Mouse (Mus musculus): Measurements from ENCODE around the gene Gmppa. TPM values are rescaled to one million over a fixed set of nuclear protein-coding genes. Genes with fewer than 3 reads are reported as not detected.

Gmppa gene
- polyA plus RNA-seq, 1 experiment from 2014 or later, result 84.5 TPM

DNA sequence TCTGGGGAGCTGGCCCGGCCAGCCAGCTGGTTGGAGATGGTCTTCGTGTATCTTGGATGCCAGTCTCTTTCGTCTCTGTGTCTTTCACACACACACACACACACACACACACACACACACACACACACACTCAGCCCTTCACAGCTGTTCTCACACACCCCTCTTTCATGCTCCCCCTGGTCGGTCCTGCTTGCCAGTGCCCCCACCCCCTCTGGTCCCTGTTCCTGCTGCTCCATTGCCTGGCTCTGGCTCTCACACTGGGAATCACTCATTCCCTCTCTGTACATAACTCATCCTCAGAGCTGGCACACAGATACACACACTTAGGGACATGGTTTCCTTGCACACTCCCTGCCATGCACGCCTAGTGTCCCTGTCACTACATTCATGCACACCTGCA is 16.2 kb downstream of the Gmppa start:
- Histone ChIP-seq H3K9ac (replicated peaks; ENCODE audit: low read depth, low read length) (no peak overlapping the region), H3K4me3 (ENCODE audit: low read depth, low read length) (no peak overlapping the region), H3K4me2 (replicated peaks; ENCODE audit: low read depth, low read length) (no peak overlapping the region), H3K27me3 (ENCODE audit: control insufficient read depth, insufficient read depth, low read length) (peaks cover 30% of the 10 kb centered on the region), H3K36me3 (ENCODE audit: control insufficient read depth, insufficient read depth, low read length) (no peaks in the 10 kb centered on the region), H3K9me3 (ENCODE audit: control insufficient read depth, low read depth, low read length) (no peaks in the 10 kb centered on the region), H3K4me1 (ENCODE audit: control insufficient read depth, insufficient read depth, low read length) (peaks cover 35% of the 10 kb centered on the region), H3K27ac (ENCODE audit: low read length) (no peak overlapping the region)
- 70% methylated on average over 5 of the region's 5 CpGs for WGBS
- ATAC-seq (ENCODE audit: insufficient number of reproducible peaks, insufficient read depth, low FRiP score, low read depth), result no peak

DNA sequence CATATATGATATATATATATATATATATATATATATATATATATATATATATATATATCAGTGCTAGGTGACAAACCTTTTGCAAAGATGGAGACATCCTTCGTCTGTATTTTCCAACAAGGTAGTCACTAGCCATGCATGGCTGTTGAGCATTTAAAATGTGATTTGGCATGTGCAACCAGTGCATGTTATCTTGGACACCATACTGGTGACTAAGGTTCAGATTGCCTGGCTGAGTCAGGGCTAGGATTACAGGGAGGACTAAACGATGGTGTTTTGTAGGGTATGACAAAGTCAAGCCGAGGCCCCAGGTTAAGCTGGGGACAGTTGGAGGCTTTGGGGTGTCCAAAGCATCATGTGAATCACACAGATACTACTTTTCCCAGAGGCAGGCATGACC is 19.7 kb downstream of the Gmppa start:
- Histone ChIP-seq H3K9me3 (ENCODE audit: control insufficient read depth, low read depth, low read length) (no peaks in the 10 kb centered on the region), H3K4me2 (replicated peaks; ENCODE audit: low read depth, low read length) (no peak overlapping the region), H3K27ac (ENCODE audit: low read length) (no peak overlapping the region), H3K36me3 (ENCODE audit: control insufficient read depth, insufficient read depth, low read length) (no peaks in the 10 kb centered on the region), H3K4me3 (ENCODE audit: low read depth, low read length) (no peak overlapping the region), H3K9ac (replicated peaks; ENCODE audit: low read depth, low read length) (no peak overlapping the region), H3K4me1 (ENCODE audit: control insufficient read depth, insufficient read depth, low read length) (peaks cover 26% of the 10 kb centered on the region), H3K27me3 (ENCODE audit: control insufficient read depth, insufficient read depth, low read length) (peaks cover 14% of the 10 kb centered on the region)
- WGBS, result 68% methylated on average over 3 of the region's 3 CpGs
- no peak for ATAC-seq (ENCODE audit: insufficient number of reproducible peaks, insufficient read depth, low FRiP score, low read depth)

GRCm38 (mm10) chr1:75455948-75456347 is 20.2 kb downstream of the Gmppa start:
- 34% methylated on average over 5 of the region's 5 CpGs for WGBS

DNA sequence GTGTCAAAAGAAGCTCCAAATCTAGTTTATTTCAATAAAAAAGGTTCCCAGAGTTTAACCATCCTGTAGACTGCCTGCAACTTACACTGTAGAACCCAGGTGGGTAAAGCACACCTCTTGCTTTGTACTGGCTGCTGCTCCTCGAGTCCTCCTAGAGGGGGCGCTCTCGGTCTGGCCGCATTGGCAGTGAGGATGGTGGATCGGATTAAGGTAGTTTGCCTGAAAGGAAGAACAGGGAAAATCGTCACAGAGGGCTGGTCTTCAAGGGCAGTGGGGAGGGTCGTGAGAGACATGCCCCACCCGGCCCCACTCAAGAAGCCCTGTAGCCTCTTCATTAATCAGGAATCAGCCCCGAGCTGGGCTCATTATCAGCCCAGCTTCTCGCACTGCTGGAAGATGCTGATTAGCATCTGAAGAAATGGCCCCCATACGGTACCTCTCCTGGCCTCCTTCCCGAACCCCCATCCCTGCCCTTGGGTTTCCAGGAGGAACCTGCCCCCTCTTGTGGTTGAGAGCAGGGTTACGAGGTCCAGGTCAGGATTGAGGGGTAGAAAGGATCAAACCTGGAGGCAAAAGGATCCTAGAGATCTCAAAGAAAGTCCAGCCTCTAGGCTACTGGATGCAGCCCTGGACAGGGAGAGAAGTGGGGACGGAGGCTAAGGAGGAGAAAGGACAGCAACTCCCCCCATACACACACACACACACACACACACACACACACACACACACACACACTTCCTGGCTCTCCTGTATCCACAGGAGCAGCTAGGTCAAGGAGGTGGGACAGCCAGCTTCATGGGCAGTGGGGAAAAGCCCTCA is 21.2 kb downstream of the Gmppa start:
- peaks cover 17% of the 10 kb centered on the region for H3K4me1 ChIP-seq (ENCODE audit: control insufficient read depth, insufficient read depth, low read length)
- no peak for ATAC-seq (ENCODE audit: insufficient number of reproducible peaks, insufficient read depth, low FRiP score, low read depth)
- no peak overlapping the region for H3K27ac ChIP-seq (ENCODE audit: low read length)
- no peak overlapping the region for H3K4me2 ChIP-seq (replicated peaks; ENCODE audit: low read depth, low read length)
- H3K4me3 ChIP-seq (ENCODE audit: low read depth, low read length), result no peak overlapping the region
- WGBS, result 16% methylated on average over 14 of the region's 14 CpGs
- 0 out of 2 replicates have a peak, but pooled peaks cover 2% of the 10 kb centered on the region for H3K27me3 ChIP-seq (ENCODE audit: control insufficient read depth, insufficient read depth, low read length)
- H3K36me3 ChIP-seq (ENCODE audit: control insufficient read depth, insufficient read depth, low read length), result no peaks in the 10 kb centered on the region
- no peak overlapping the region for H3K9ac ChIP-seq (replicated peaks; ENCODE audit: low read depth, low read length)
- H3K9me3 ChIP-seq (ENCODE audit: control insufficient read depth, low read depth, low read length), result no peaks in the 10 kb centered on the region

More at GRCm38 (mm10) chr1:75455948-75456347, 20.2 kb downstream of the Gmppa start:
- no peak overlapping the region for H3K4me3 ChIP-seq (ENCODE audit: low read depth, low read length)
- no peak overlapping the region for H3K9ac ChIP-seq (replicated peaks; ENCODE audit: low read depth, low read length)
- ATAC-seq (ENCODE audit: insufficient number of reproducible peaks, insufficient read depth, low FRiP score, low read depth), result no peak
- H3K9me3 ChIP-seq (ENCODE audit: control insufficient read depth, low read depth, low read length), result no peaks in the 10 kb centered on the region
- H3K4me1 ChIP-seq (ENCODE audit: control insufficient read depth, insufficient read depth, low read length), result peaks cover 21% of the 10 kb centered on the region
- H3K27me3 ChIP-seq (ENCODE audit: control insufficient read depth, insufficient read depth, low read length), result peaks cover 9% of the 10 kb centered on the region
- no peak overlapping the region for H3K27ac ChIP-seq (ENCODE audit: low read length)
- no peak overlapping the region for H3K4me2 ChIP-seq (replicated peaks; ENCODE audit: low read depth, low read length)
- H3K36me3 ChIP-seq (ENCODE audit: control insufficient read depth, insufficient read depth, low read length), result no peaks in the 10 kb centered on the region

DNA sequence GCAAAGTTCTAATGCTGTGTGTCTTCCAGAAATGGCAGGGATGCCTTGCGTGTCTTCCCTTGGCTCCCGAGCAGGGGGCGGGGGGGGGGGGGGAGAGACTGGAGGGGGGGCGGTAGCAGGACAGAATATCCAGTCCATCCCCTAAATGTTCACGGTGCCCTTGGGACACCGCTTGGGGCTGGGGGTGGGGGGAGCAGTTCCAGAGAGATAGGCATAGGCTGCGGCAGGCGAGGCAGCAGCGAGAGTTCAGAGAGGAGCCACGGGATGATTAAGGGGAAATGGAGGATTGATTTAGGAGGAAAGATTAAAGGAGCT is 21.9 kb downstream of the Gmppa start:
- Histone ChIP-seq H3K4me1 (ENCODE audit: control insufficient read depth, insufficient read depth, low read length) (peaks cover 17% of the 10 kb centered on the region), H3K36me3 (ENCODE audit: control insufficient read depth, insufficient read depth, low read length) (no peaks in the 10 kb centered on the region), H3K4me2 (replicated peaks; ENCODE audit: low read depth, low read length) (no peak overlapping the region; the same call in 1 of the 2 replicates), H3K9me3 (ENCODE audit: control insufficient read depth, low read depth, low read length) (no peaks in the 10 kb centered on the region), H3K9ac (replicated peaks; ENCODE audit: low read depth, low read length) (no peak overlapping the region), H3K27ac (ENCODE audit: low read length) (no peak overlapping the region), H3K27me3 (ENCODE audit: control insufficient read depth, insufficient read depth, low read length) (0 out of 2 replicates have a peak, but pooled peaks cover 2% of the 10 kb centered on the region), H3K4me3 (ENCODE audit: low read depth, low read length) (no peak overlapping the region)
- 10% methylated on average over 9 of the region's 10 CpGs for whole genome bisulfite sequencing
- peak; percentile 4; the same call in 1 of the 2 replicates for ATAC-seq (ENCODE audit: insufficient number of reproducible peaks, insufficient read depth, low FRiP score, low read depth)

- H3K4me1 ChIP-seq (ENCODE audit: control insufficient read depth, insufficient read depth, low read length), result peaks cover 17% of the 10 kb centered on the region
- 0 out of 2 replicates have a peak, but pooled peaks cover 2% of the 10 kb centered on the region for H3K27me3 ChIP-seq (ENCODE audit: control insufficient read depth, insufficient read depth, low read length)
- peak overlapping the region; percentile 46; the same call in 1 of the 2 replicates for H3K27ac ChIP-seq (ENCODE audit: low read length)
- peak; percentile 73 for ATAC-seq (ENCODE audit: insufficient number of reproducible peaks, insufficient read depth, low FRiP score, low read depth)
- H3K4me3 ChIP-seq (ENCODE audit: low read depth, low read length), result peak overlapping the region; percentile 30
- H3K4me2 ChIP-seq (replicated peaks; ENCODE audit: low read depth, low read length), result peak overlapping the region; percentile 59
- 2% methylated on average over 42 of the region's 42 CpGs for WGBS
- no peaks in the 10 kb centered on the region for H3K9me3 ChIP-seq (ENCODE audit: control insufficient read depth, low read depth, low read length)
- H3K9ac ChIP-seq (replicated peaks; ENCODE audit: low read depth, low read length), result no peak overlapping the region; the same call in 1 of the 2 replicates
- H3K36me3 ChIP-seq (ENCODE audit: control insufficient read depth, insufficient read depth, low read length), result no peaks in the 10 kb centered on the region
Measured at GRCm38 (mm10) chr1:75458025-75458788, 22.5 kb downstream of the Gmppa start.

- 12% methylated on average over 23 of the region's 23 CpGs for WGBS
- Histone ChIP-seq H3K9me3 (ENCODE audit: control insufficient read depth, low read depth, low read length) (no peaks in the 10 kb centered on the region), H3K9ac (replicated peaks; ENCODE audit: low read depth, low read length) (no peak overlapping the region; the same call in 1 of the 2 replicates), H3K4me2 (replicated peaks; ENCODE audit: low read depth, low read length) (peak overlapping the region; percentile 59), H3K4me1 (ENCODE audit: control insufficient read depth, insufficient read depth, low read length) (peaks cover 17% of the 10 kb centered on the region), H3K27me3 (ENCODE audit: control insufficient read depth, insufficient read depth, low read length) (no peaks in the 10 kb centered on the region), H3K36me3 (ENCODE audit: control insufficient read depth, insufficient read depth, low read length) (no peaks in the 10 kb centered on the region), H3K27ac (ENCODE audit: low read length) (peak overlapping the region; percentile 46; the same call in 1 of the 2 replicates), H3K4me3 (ENCODE audit: low read depth, low read length) (peak overlapping the region; percentile 30)
- ATAC-seq (ENCODE audit: insufficient number of reproducible peaks, insufficient read depth, low FRiP score, low read depth), result peak; percentile 31; the same call in 1 of the 2 replicates
Measured at GRCm38 (mm10) chr1:75458789-75459684, 23.3 kb downstream of the Gmppa start.

- H3K36me3 ChIP-seq (ENCODE audit: control insufficient read depth, insufficient read depth, low read length), result no peaks in the 10 kb centered on the region
- no peak overlapping the region for H3K4me3 ChIP-seq (ENCODE audit: low read depth, low read length)
- H3K4me2 ChIP-seq (replicated peaks; ENCODE audit: low read depth, low read length), result no peak overlapping the region
- no peaks in the 10 kb centered on the region for H3K9me3 ChIP-seq (ENCODE audit: control insufficient read depth, low read depth, low read length)
- 62% methylated on average over 7 of the region's 7 CpGs for WGBS
- no peak overlapping the region for H3K27ac ChIP-seq (ENCODE audit: low read length)
- ATAC-seq (ENCODE audit: insufficient number of reproducible peaks, insufficient read depth, low FRiP score, low read depth), result no peak
- peaks cover 17% of the 10 kb centered on the region for H3K4me1 ChIP-seq (ENCODE audit: control insufficient read depth, insufficient read depth, low read length)
- H3K27me3 ChIP-seq (ENCODE audit: control insufficient read depth, insufficient read depth, low read length), result no peaks in the 10 kb centered on the region
- no peak overlapping the region for H3K9ac ChIP-seq (replicated peaks; ENCODE audit: low read depth, low read length)
Measured at GRCm38 (mm10) chr1:75460297-75460696, 24.6 kb downstream of the Gmppa start.

Measured in stomach, embryonic 14.5 days (tissue).